Mouse (Mus musculus) cortical plate, adult 2 months (tissue): ENCODE results near the gene Ms4a12. TPM values are rescaled to one million over a fixed set of nuclear protein-coding genes. Genes with fewer than 3 reads are reported as not detected.
"Not testable (repeated sequence)": the region's sequence is repeated elsewhere in the genome, so short reads cannot be mapped to it uniquely, and the experiment has no call there.

Source experiments
- H3K27ac ChIP-seq: fragments of 200-500 bp; 2 replicates; pipeline ENCODE4 v1.5.1; 2012; ENCODE audit warnings: low read length, control low read depth, inconsistent platforms; ENCODE audit not compliant: insufficient read depth
- H3K4me1 ChIP-seq: fragments of 200-500 bp; 2 replicates; pipeline ENCODE4 v1.6.1; 2011; ENCODE audit warnings: low read length; ENCODE audit not compliant: control insufficient read depth, insufficient read depth
- H3K4me3 ChIP-seq: fragments of 200-500 bp; 2 replicates; pipeline ENCODE4 v1.5.1; 2011; ENCODE audit warnings: mild to moderate bottlenecking, low read length, control low read depth; ENCODE audit not compliant: insufficient read depth
- CTCF ChIP-seq: fragments of 200-500 bp; IDR thresholded peaks from 2 replicates; pipeline ENCODE4 v1.5.1; 2011; ENCODE audit warnings: mild to moderate bottlenecking, control low read depth, low read length; ENCODE audit not compliant: insufficient read depth; ENCODE audit errors: extremely low read depth
- POLR2A ChIP-seq: fragments of 200-500 bp; IDR thresholded peaks from 2 replicates; pipeline ENCODE4 v1.6.1; 2011; ENCODE audit warnings: mild to moderate bottlenecking, low read length, control low read depth; ENCODE audit not compliant: insufficient read depth; ENCODE audit errors: extremely low read depth
- polyA plus RNA-seq: library from polyadenylated mRNA; depleted of rRNA; stranded (reverse); fragments of >200 nt; gene quantifications from 2 replicates; pipeline ENCODE4 v1.2.3, GENCODE M21; 2012; rRNA removed

Gene Ms4a12
- not detected in 2 replicates for polyA plus RNA-seq

DNA sequence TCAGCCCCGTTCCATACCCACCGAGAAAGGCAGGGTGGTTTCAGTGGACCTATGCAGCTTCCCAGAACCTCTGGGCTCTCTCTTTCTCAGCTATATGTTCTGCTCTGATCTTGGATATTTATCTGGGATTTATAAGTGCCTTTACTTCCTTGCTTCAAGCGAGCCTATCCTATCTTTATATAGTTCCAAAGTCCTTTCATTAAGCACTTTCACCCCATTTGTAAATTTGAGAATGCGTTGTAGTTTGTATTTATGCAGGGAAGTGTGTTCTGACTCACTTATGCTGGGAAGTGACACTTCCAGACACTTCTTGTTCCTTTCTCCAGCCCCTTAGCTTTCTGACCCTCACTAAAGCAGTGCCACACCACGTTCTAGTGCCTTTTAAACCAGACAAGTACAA is at the start of gene Ms4a12:
Gene Ms4a12 (minus strand): TSS at position 101 of the 400 bp plus-strand sequence.
- no peak for TF ChIP-seq CTCF
- TF ChIP-seq POLR2A, result no peak
- H3K27ac ChIP-seq, result no peak within 1 kb of the TSS
- H3K4me1 ChIP-seq, result no peaks in the 10 kb centered on the region; the same call in 1 of the 2 replicates
- no peak within 1 kb of the TSS for H3K4me3 ChIP-seq

DNA sequence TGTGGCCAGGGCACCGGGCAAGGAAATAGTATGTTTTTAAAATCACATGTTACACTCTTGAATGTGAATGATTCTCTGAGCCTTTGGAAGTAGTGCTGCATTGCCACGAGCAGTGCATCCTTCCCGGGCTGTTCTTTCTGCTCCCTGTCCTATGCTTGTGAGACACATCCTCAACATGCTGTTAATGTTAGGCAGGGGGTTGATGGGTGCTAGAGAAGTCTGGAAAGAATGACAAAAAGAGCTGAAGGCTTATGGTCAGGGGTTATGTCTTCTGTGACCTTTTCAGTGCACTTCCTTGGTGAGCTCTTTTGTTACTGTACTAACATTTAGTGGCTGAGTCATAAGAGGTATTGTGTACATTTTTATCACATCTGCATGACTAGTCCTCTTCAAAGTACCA is 48.0 kb upstream of the Ms4a12 start:
- no peak for TF ChIP-seq CTCF
- TF ChIP-seq POLR2A, result no peak
- Histone ChIP-seq H3K4me3 (no peak overlapping the region), H3K27ac (no peak overlapping the region), H3K4me1 (no peaks in the 10 kb centered on the region)

DNA sequence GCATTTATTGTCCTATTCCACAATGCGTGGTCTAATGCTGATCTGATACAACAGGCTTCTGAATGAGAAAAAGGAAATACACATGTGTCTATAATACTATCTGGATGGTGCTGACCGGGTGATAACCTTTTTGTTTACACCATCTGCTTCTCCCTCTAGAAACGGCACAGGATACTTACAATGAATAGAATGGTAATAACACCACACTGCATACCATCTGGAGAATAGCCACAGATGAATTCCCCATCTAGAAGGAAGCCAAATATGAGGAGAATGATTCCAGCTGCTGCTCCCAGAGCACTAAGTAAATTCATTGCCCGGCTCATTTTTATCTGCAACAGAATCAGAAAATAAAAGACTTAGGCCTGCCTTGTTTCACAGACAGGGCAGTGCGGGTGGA is 44.2 kb upstream of the Ms4a12 start:
- no peaks in the 10 kb centered on the region for H3K4me1 ChIP-seq
- TF ChIP-seq CTCF (no peak), POLR2A (no peak)
- no peak overlapping the region for H3K27ac ChIP-seq
- H3K4me3 ChIP-seq, result no peak overlapping the region

DNA sequence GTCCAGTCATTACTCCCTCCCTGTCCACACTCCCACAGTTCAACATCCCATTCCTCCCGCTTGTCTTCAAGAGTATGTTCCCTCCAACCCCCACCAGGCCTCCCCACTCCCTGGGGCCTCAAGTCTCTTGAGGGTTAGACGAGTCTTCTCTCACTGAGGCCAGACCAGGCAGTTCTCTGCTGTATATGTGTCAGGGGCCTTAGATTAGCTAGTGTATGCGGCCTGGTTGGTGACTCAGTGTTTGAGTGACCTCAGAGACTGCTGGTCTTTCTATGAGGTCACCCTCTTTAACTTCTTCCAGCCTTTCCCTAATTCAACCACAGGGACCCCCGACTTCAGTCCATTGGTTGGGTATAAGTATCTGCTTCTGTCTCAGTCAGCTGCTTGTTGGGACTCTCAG is 34.7 kb upstream of the Ms4a12 start:
- no peak overlapping the region for H3K4me3 ChIP-seq
- no peak overlapping the region for H3K27ac ChIP-seq
- H3K4me1 ChIP-seq, result no peaks in the 10 kb centered on the region
- TF ChIP-seq CTCF (no peak), POLR2A (no peak)

DNA sequence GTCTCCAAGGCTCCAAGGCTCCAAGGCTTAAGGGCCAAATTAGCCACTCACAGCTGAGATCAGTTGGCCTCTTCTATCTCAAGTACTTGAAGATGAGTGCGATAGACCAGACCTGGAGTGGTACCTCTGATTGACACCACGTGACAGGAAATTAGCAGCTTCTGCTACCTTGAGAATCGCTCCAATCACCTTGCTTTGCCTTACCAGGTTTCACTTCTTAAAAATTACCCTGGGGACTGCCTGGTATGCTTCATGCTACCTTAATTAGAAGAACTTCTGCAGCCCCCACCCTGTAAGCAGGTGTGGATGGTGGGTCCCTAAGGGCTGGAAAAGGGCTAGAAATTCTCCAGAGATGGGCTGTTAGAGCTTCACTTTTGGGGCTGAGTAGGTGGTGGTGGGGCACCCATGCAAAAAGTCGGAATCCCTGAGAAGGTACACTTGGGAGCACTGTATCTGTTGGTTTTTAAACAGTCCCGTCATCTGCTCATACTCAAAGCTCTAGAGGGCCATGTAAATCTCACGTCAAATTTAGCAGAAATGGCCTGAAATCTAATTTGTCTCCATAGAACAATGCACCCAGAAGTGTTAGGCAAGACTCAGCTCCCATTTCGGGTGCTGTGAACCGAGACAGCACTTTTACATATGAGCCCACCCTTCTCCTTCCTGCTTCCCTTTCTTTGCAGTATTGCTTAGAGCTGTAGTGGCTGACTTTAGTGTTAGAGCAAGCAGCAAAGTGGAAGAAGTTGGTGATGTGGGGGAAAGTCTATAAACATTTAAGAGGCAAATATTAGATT is 34.0 kb upstream of the Ms4a12 start, which contains the start of gene Ms4a1:
Gene Ms4a1 (minus strand): TSS at position 190 of the 794 bp plus-strand sequence.
- H3K27ac ChIP-seq, result no peak within 1 kb of the TSS
- H3K4me3 ChIP-seq, result no peak within 1 kb of the TSS
- H3K4me1 ChIP-seq, result no peaks in the 10 kb centered on the region
- no peak for TF ChIP-seq CTCF
- TF ChIP-seq POLR2A, result no peak

DNA sequence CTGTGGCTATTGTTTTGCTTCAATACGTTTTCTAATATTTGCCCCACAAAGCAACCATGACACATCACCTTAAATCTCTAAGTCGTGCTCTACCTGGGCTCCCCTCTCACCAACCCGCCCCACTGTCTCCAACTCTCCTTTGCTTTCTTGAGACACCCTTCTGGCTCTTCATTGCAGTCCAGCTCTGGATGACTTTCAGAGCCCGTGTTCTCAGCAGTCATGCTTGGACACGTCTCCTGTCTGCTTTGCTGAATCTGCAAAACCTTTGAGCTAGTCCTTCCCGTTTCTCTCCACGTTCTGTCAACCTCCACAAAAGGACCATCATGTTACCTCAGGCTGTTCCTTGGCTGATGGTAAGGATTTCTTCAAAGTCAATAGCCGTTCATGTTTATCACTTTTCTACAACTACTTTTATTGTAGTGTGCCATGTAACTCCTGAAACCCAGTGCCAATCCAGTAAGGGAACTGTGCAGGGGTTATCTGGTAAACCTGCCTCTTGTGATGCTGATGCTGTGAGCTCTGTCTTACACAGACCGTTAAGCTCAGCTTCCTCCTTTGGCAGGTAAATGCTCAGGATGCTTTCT is 32.4 kb upstream of the Ms4a12 start:
- no peaks in the 10 kb centered on the region for H3K4me1 ChIP-seq
- H3K27ac ChIP-seq, result no peak overlapping the region
- TF ChIP-seq CTCF (no peak), POLR2A (no peak)
- H3K4me3 ChIP-seq, result no peak overlapping the region

DNA sequence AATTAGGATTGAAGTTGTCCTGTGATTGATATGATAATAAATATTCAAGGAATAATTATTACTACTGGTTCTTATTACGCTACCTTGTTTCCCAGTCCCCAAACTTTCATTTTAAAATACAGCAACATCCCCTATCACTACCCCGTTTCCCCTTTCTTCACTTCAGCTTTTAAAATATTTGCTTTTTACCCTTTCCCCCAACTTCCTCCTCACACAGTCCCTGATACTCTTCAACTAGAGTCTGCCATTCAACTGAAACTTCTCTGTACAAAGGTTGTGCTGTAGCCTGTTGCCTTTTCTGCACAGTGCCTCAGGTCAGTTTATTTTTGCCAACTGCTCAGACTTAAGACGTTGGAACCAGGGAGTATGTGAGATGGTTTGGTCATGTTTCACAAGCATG is 31.3 kb upstream of the Ms4a12 start:
- H3K4me3 ChIP-seq, result no peak overlapping the region
- no peak for TF ChIP-seq CTCF
- no peak for TF ChIP-seq POLR2A
- H3K27ac ChIP-seq, result no peak overlapping the region
- H3K4me1 ChIP-seq, result no peaks in the 10 kb centered on the region

DNA sequence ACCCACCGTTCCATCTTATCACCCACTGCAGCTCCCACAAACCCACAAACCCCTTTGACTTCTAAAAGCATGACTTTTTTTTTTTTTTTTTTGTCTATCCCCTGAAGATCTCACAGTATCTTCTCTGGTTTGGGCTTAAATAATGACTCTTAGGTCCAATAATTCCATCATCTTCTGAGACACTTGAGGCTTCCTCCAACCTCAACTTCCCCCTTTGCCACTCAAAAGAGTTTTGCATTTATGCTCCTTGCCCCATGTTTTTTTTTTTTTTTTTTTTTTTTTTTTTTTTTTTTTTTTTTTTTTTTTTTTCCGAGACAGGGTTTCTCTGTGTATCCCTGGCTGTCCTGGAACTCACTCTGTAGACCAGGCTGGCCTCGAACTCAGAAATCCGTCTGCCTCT is 30.7 kb upstream of the Ms4a12 start:
- H3K4me1 ChIP-seq, H3K27ac ChIP-seq, H3K4me3 ChIP-seq: not testable (repeated sequence)

DNA sequence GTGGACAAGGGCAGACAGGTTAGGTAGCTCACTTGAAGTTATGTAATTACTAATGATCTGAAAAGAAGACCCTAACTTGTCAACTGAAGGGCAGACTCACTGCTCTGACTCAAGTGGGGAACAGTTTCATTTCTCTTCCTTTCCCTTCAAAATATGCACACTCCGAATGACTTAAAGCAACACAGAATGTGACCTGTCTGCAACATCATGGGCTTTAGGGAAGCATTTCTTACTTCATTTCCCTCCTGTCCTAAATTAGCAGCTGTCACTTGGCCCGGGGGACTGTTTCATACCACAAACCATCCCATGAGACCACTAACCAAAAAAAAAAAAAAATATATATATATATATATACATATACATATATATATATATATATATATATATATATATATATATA is 29.3 kb upstream of the Ms4a12 start:
- Histone ChIP-seq H3K4me1 (no peaks in the 10 kb centered on the region), H3K4me3 (no peak overlapping the region), H3K27ac (no peak overlapping the region)
- no peak for TF ChIP-seq POLR2A
- TF ChIP-seq CTCF, result no peak

DNA sequence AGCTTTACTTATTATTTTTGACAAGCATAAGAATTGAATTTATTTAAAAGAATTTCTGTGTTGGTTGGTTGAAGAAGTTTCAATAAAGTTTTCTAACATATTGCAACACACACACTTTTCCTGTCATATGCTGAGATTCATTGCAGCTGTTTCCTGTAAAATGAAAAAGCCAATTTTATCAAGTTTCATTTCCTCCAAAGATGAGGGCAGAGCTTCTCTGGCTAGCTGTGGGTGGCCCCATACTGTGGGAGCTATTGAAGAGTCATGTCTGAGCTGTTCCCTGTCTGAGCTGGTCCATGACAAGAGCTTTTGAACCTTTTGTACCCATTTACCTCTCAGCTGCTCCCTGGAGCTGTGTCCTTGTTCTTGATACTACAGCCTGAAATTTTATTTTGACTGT is 12.0 kb upstream of the Ms4a12 start:
- TF ChIP-seq CTCF (no peak), POLR2A (no peak)
- Histone ChIP-seq H3K4me1 (no peaks in the 10 kb centered on the region), H3K4me3 (no peak overlapping the region)

More for the DNA sequence above, 12.0 kb upstream of the Ms4a12 start:
- H3K27ac ChIP-seq, result no peak overlapping the region
